Mouse (Mus musculus) splenic B cell, adult 2 months (primary cell): ENCODE data around the gene Slc23a4.

Source experiments
- DNase-seq: peaks from one replicate; pipeline ENCODE4 v3.0.0-alpha.2; 2011; ENCODE audit warnings: low read depth, low spot score
- H3K27me3 ChIP-seq: 2 replicates; pipeline ENCODE4 v1.6.1; 2012; ENCODE audit warnings: mild to moderate bottlenecking, low read length, moderate library complexity, mixed read lengths; ENCODE audit not compliant: control insufficient read depth, poor library complexity, insufficient read depth, severe bottlenecking
- H3K36me3 ChIP-seq: 2 replicates; pipeline ENCODE4 v1.6.1; 2012; ENCODE audit warnings: mild to moderate bottlenecking, low read length, moderate library complexity, mixed read lengths; ENCODE audit not compliant: control insufficient read depth, poor library complexity, insufficient read depth, severe bottlenecking

The Slc23a4 gene

GRCm38 (mm10) chr6:34988081-34988761 is at the start of gene Slc23a4:
Slc23a4 (minus strand) TSS chr6:34988404.
- H3K27me3 ChIP-seq, result no peaks in the 10 kb centered on the region
- DNase-seq, result peak; percentile 15
- H3K36me3 ChIP-seq, result no peaks in the 10 kb centered on the region

- no peaks in the 10 kb centered on the region for H3K27me3 ChIP-seq
- H3K36me3 ChIP-seq, result no peaks in the 10 kb centered on the region; the same call in 1 of the 2 replicates
- DNase-seq, result no peak
These were observed 45.1 kb upstream of the Slc23a4 start for GRCm38 (mm10) chr6:35033341-35033740.

- Histone ChIP-seq H3K27me3 (no peaks in the 10 kb centered on the region), H3K36me3 (no peaks in the 10 kb centered on the region; the same call in 1 of the 2 replicates)
- DNase-seq, result no peak
These were observed 44.5 kb upstream of the Slc23a4 start for GRCm38 (mm10) chr6:35032704-35033103.

- no peak for DNase-seq
- H3K27me3 ChIP-seq, result no peaks in the 10 kb centered on the region
- H3K36me3 ChIP-seq, result no peaks in the 10 kb centered on the region; the same call in 1 of the 2 replicates
These were observed 42.6 kb upstream of the Slc23a4 start for GRCm38 (mm10) chr6:35030811-35031210.

- no peaks in the 10 kb centered on the region; the same call in 1 of the 2 replicates for H3K36me3 ChIP-seq
- no peak for DNase-seq
- no peaks in the 10 kb centered on the region for H3K27me3 ChIP-seq
These were observed 42.0 kb upstream of the Slc23a4 start for GRCm38 (mm10) chr6:35030226-35030625.

GRCm38 (mm10) chr6:35028023-35028422 is 39.8 kb upstream of the Slc23a4 start:
- Histone ChIP-seq H3K36me3 (peaks cover 2% of the 10 kb centered on the region; the same call in 1 of the 2 replicates), H3K27me3 (no peaks in the 10 kb centered on the region)
- DNase-seq, result no peak

- no peak for DNase-seq
- Histone ChIP-seq H3K27me3 (no peaks in the 10 kb centered on the region), H3K36me3 (0 out of 2 replicates have a peak, but pooled peaks cover 3% of the 10 kb centered on the region)
These were observed 39.1 kb upstream of the Slc23a4 start for GRCm38 (mm10) chr6:35027257-35027656.

- no peaks in the 10 kb centered on the region for H3K27me3 ChIP-seq
- H3K36me3 ChIP-seq, result no peaks in the 10 kb centered on the region
- no peak for DNase-seq
These were observed 28.4 kb upstream of the Slc23a4 start for GRCm38 (mm10) chr6:35016624-35017023.

- H3K36me3 ChIP-seq, result no peaks in the 10 kb centered on the region
- no peak for DNase-seq
- H3K27me3 ChIP-seq, result no peaks in the 10 kb centered on the region
These were observed 23.7 kb upstream of the Slc23a4 start for GRCm38 (mm10) chr6:35011953-35012352.

GRCm38 (mm10) chr6:35010705-35011104 is 22.5 kb upstream of the Slc23a4 start:
- no peaks in the 10 kb centered on the region for H3K27me3 ChIP-seq
- H3K36me3 ChIP-seq, result no peaks in the 10 kb centered on the region
- no peak for DNase-seq

GRCm38 (mm10) chr6:35002261-35002669 is 14.1 kb upstream of the Slc23a4 start:
- no peak for DNase-seq
- no peaks in the 10 kb centered on the region for H3K27me3 ChIP-seq
- no peaks in the 10 kb centered on the region for H3K36me3 ChIP-seq

- DNase-seq, result no peak
- Histone ChIP-seq H3K36me3 (no peaks in the 10 kb centered on the region), H3K27me3 (no peaks in the 10 kb centered on the region)
These were observed 10.9 kb upstream of the Slc23a4 start for GRCm38 (mm10) chr6:34999101-34999500.

- H3K27me3 ChIP-seq, result no peaks in the 10 kb centered on the region
- H3K36me3 ChIP-seq, result no peaks in the 10 kb centered on the region
- no peak for DNase-seq
These were observed 8.3 kb upstream of the Slc23a4 start for GRCm38 (mm10) chr6:34996496-34996895.

- no peaks in the 10 kb centered on the region for H3K36me3 ChIP-seq
- no peaks in the 10 kb centered on the region for H3K27me3 ChIP-seq
- peak; percentile 87 for DNase-seq
These were observed 7.1 kb upstream of the Slc23a4 start for GRCm38 (mm10) chr6:34995265-34995681.

- Histone ChIP-seq H3K27me3 (no peaks in the 10 kb centered on the region), H3K36me3 (no peaks in the 10 kb centered on the region)
- peak; percentile 11 for DNase-seq
These were observed 6.5 kb upstream of the Slc23a4 start for GRCm38 (mm10) chr6:34994692-34995091.

GRCm38 (mm10) chr6:34989263-34989662 is 1.1 kb upstream of the Slc23a4 start:
- H3K36me3 ChIP-seq, result no peaks in the 10 kb centered on the region
- DNase-seq, result no peak
- H3K27me3 ChIP-seq, result no peaks in the 10 kb centered on the region
